Mouse (Mus musculus): ENCODE data around the gene Olfr620. TPM values are rescaled to one million over a fixed set of nuclear protein-coding genes. Genes with fewer than 3 reads are reported as not detected.

The Olfr620 gene
- total RNA-seq (2023), result not detected

GRCm38 (mm10) chr7:103612434-103612833, at the start of gene Olfr620:
Gene Olfr620 (minus strand): TSS chr7:103612534.

GRCm38 (mm10) chr7:103642602-103643001, 30.3 kb upstream of the Olfr620 start, which contains the start of gene Olfr622:
Gene Olfr622 (minus strand): TSS chr7:103642702.

GRCm38 (mm10) chr7:103600275-103600674, 12.1 kb downstream of the Olfr620 start, which contains the start of gene Olfr619:
Gene Olfr619 (plus strand): TSS chr7:103600575.

DNA sequence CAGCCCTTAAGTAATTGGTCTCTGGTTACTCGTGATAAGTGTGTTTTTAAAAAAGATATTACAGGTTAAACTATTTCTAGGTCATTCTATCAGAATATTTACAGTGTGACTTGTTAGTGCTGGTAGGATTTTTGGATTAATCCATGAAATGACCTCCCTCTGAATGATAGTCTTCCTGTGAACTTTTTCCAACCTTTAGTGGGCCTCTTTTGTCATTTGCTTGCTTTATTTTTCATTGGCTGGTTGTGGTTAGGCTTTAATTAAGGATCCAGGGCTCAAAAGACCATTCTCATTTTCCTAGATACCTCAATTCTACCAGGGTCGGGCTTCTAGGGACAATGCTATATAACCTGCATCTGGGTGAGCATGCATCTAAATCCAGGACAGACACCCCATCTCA, 22.5 kb downstream of the Olfr620 start, which contains the start of gene Olfr618:
TSS of gene Olfr618 (plus strand) at position 301 of the 400 bp plus-strand sequence.

DNA sequence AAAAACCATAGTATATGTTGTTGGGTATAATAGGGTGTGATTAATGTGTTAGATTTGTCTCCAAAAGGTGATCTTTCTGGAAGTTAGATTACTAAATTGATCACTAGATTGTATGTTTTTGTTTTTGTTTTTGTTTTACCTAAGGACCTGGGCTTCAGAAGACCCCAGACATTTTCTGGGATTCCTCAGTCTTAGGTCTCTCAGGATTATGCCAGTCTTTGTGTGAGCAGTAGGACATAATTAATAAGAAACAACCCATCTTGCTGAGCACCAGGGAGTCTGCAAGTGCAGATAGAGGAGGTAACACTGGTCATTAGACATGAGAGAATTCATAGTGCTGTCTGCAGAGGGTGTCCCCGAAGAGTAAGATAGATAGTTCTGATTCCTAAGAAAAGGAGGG, 39.6 kb downstream of the Olfr620 start, which contains the start of gene Olfr617:
TSS of gene Olfr617 (plus strand) at position 301 of the 400 bp plus-strand sequence.

GRCm38 (mm10) chr7:103569043-103569442, 43.3 kb downstream of the Olfr620 start, which contains the start of gene Olfr616:
Gene Olfr616 (minus strand): TSS chr7:103569143.

DNA sequence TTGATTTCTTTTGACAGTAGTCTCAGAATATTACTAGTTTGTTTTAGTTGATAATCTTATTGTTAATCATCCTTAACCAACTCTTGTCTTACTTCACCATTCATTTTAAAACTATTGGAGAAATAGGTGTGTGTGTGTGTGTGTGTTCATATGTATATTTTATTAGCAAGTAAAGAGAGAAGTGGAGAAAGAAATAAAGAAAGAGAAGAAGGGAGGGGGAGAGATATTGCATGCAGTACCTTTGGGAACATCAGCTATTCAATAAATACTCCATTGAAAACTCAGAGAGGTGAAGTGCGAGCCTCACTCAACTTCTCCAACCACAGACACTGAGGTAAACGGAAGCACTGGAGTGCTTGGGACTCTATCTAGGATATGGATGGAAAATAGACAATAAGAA, 56.6 kb downstream of the Olfr620 start, which contains the start of gene Olfr615:
TSS of gene Olfr615 (plus strand) at position 301 of the 400 bp plus-strand sequence.

Other genes with a start within 250 kb of the Olfr620 start
- gene Olfr601, start 249.9 kb downstream of the Olfr620 start, total RNA-seq (2023), result not detected
- gene Olfr603, start 226.4 kb downstream of the Olfr620 start, total RNA-seq (2023), result not detected
- gene Usp17lc, start 197.5 kb downstream of the Olfr620 start, total RNA-seq (2023), result not detected
- not detected for gene Olfr605, start 167.1 kb downstream of the Olfr620 start, total RNA-seq (2023)
- gene Olfr606, start 163.5 kb downstream of the Olfr620 start, total RNA-seq (2023), result not detected
- gene Olfr607, start 148.4 kb downstream of the Olfr620 start, total RNA-seq (2023), result not detected
- not detected for gene Olfr608, start 142.7 kb downstream of the Olfr620 start, total RNA-seq (2023)
- gene Olfr609, start 114.5 kb downstream of the Olfr620 start, total RNA-seq (2023), result not detected
- not detected for gene Olfr610, start 100.4 kb downstream of the Olfr620 start, total RNA-seq (2023)
- not detected for gene Olfr611, start 91.7 kb downstream of the Olfr620 start, total RNA-seq (2023)
- gene Olfr612, start 69.8 kb downstream of the Olfr620 start, total RNA-seq (2023), result not detected
- gene Olfr613, start 64.5 kb downstream of the Olfr620 start, total RNA-seq (2023), result not detected
- not detected for gene Olfr615, start 56.5 kb downstream of the Olfr620 start, total RNA-seq (2023)
- gene Olfr616, start 43.4 kb downstream of the Olfr620 start, total RNA-seq (2023), result not detected
- gene Olfr617, start 39.5 kb downstream of the Olfr620 start, total RNA-seq (2023), result not detected
- gene Olfr618, start 22.4 kb downstream of the Olfr620 start, total RNA-seq (2023), result not detected
- gene Olfr619, start 12.0 kb downstream of the Olfr620 start, total RNA-seq (2023), result not detected
- gene Olfr622, start 30.2 kb upstream of the Olfr620 start, total RNA-seq (2023), result not detected
- not detected for gene Olfr623, start 51.2 kb upstream of the Olfr620 start, total RNA-seq (2023)
- gene Olfr624, start 58.7 kb upstream of the Olfr620 start, total RNA-seq (2023), result not detected
- not detected for gene Olfr625-ps1, start 70.2 kb upstream of the Olfr620 start, total RNA-seq (2023)
- gene Olfr243, start 102.1 kb upstream of the Olfr620 start, total RNA-seq (2023), result not detected
- gene Olfr628, start 117.8 kb upstream of the Olfr620 start, total RNA-seq (2023), result not detected
- gene Olfr629, start 132.4 kb upstream of the Olfr620 start, total RNA-seq (2023), result not detected
- not detected for gene Olfr630, start 144.8 kb upstream of the Olfr620 start, total RNA-seq (2023)
- gene Olfr69, start 159.1 kb upstream of the Olfr620 start, total RNA-seq (2023), result not detected
- not detected for gene Olfr68, start 167.2 kb upstream of the Olfr620 start, total RNA-seq (2023)
- not detected for gene Olfr67, start 179.3 kb upstream of the Olfr620 start, total RNA-seq (2023)
- gene Hbb-bt, start 201.5 kb upstream of the Olfr620 start, total RNA-seq (2023), result 10 to 100 TPM in 1 of 2 experiments, 1 to 10 TPM in 1; 3.1 to 49.4 TPM
- 100 to 1,000 TPM in 1 of 2 experiments, 10 to 100 TPM in 1; 22.4 to 295 TPM for gene Hbb-bs, start 215.6 kb upstream of the Olfr620 start, total RNA-seq (2023)
- not detected for gene Hbb-bh2, start 228.0 kb upstream of the Olfr620 start, total RNA-seq (2023)
- gene Hbb-bh1, start 230.6 kb upstream of the Olfr620 start, total RNA-seq (2023), result not detected
- not detected for gene Hbb-y, start 240.7 kb upstream of the Olfr620 start, total RNA-seq (2023)

Measured in B cell, adult 67 days (primary cell).